Mouse (Mus musculus) common myeloid progenitor, adult 5-6 weeks (primary cell): Measurements from ENCODE around the gene Gm49340. TPM values are rescaled to one million over a fixed set of nuclear protein-coding genes. Genes with fewer than 3 reads are reported as not detected.
"Not testable (repeated sequence)": the region's sequence is repeated elsewhere in the genome, so short reads cannot be mapped to it uniquely, and the experiment has no call there.

Experiments used
- ATAC-seq: replicated peaks from 2 replicates; pipeline ENCODE4 v1.8.0; 2016; ENCODE audit warnings: low read depth, mild to moderate bottlenecking, moderate TSS enrichment, inconsistent platforms; ENCODE audit not compliant: poor library complexity, severe bottlenecking
- total RNA-seq: library from RNA; stranded (forward); fragments of 200-1000, 187-1606 nt; gene quantifications from 2 replicates; pipeline ENCODE4 v1.2.3, GENCODE M21; 2017

Gene Gm49340
- not detected in 2 replicates for total RNA-seq

DNA sequence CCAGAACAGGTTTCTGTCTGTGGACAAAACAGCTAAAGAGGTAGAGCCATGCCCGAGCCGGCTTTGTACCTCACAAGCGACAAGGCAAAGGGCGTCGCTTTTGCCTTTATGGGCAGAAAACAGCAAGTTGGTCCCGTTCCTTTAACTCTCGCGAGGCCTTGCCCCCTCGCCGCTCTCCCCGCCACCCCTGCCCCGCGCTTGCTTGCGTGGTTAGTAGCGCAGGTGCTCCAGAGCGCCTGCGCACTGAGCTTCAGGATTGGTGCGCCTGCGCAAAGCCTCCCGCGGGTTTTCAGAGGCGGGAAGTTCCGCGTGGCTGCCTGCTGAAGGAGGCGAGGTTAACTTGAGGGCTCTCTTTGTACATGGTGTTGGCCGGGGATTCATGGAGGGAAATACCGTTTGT is at the start of gene Gm49340, which contains the start of the genes Aspa and Spata22:
Gene Gm49340, plus strand, starts transcription at position 300 of the 400 bp plus-strand sequence.
Gene Aspa, minus strand, starts transcription at position 155 of the 400 bp plus-strand sequence.
Gene Spata22, plus strand, starts transcription at position 300 of the 400 bp plus-strand sequence.
- ATAC-seq = no peak

DNA sequence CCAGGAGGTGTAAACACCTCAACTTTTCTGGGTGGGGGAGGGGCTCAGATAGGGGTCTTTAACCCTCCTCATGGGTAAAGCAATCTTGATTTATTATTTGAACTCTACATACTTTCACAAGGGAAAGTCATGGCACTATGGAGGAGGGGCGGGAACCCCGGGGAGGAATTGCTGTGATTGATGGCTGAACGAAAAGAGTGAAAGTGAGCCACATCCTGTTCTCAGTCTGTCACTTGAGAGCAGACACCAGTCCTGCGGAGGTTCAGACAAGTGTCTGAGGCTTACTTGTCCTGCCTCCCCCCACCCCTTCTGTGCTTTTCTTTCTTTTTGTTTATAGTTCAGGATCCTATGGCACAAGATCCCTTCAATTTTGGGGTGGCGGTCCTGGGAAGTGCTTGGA is 48.8 kb upstream of the Gm49340 start:
- no peak for ATAC-seq

GRCm38 (mm10) chr11:73281528-73282027 is 48.0 kb upstream of the Gm49340 start:
- peak; percentile 81 for ATAC-seq

- ATAC-seq = no peak
These were observed 46.2 kb upstream of the Gm49340 start for GRCm38 (mm10) chr11:73283369-73283768.

DNA sequence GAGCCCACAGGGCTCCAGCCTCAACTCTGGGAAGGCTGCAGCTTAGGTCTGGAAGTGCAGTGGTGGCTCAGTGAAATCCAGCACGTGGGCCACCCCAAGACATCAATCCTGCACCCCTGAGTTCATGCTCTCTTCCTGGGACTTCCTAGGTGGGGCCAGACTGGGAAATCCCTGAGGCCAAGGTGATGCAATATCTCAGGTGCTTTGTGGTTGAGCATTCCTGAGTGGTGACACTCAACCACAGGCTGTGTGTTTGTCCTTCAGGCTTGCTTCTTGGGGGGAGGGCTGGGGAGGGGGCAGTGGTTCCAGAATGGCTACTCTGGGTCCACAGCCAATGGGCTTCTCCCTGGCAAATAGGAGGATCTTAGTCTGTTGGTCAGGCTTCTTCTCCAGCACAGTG is 45.6 kb upstream of the Gm49340 start:
- no peak for ATAC-seq

DNA sequence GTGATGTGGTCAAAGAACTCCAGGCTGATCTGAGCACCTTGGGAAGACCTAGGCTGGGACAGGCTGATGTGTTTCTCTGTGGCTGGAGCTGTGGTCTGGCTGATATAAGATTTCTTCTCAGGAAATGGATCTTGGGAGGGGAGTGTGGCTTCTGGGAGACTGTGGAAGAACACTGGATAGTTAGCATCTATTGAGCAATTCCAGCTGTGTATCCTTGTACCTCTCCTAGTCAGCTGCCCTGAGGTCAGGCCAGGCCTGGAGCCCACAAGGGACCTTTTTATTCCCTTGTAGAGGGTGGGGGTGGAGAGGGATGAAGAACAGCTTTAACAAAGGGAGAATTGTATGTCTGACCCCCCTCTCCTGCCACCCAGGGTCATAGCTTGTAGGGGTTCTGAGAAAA is 45.2 kb upstream of the Gm49340 start:
- no peak for ATAC-seq

GRCm38 (mm10) chr11:73289621-73290020 is 39.9 kb upstream of the Gm49340 start:
- ATAC-seq = no peak

DNA sequence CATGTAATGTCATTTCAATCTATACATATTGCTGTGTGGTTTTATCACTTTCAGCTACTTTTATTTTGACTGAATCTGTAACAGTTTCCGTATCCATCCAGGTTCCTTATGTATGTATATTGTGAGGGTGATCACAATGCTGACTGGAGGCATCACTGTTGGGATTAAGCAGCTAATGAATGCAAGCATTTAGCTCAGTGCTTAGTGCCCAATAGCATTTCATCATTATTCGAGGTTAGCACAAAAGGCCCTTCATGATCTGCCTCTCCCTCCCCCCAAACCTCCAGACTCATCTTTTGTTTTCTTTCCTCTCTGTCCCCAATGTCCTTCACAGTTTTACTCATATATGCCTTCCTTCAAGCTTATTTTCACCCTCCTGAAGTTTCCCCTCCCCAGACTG is 26.4 kb upstream of the Gm49340 start:
- ATAC-seq = no peak

GRCm38 (mm10) chr11:73315961-73316360 is 13.6 kb upstream of the Gm49340 start:
- no peak for ATAC-seq

DNA sequence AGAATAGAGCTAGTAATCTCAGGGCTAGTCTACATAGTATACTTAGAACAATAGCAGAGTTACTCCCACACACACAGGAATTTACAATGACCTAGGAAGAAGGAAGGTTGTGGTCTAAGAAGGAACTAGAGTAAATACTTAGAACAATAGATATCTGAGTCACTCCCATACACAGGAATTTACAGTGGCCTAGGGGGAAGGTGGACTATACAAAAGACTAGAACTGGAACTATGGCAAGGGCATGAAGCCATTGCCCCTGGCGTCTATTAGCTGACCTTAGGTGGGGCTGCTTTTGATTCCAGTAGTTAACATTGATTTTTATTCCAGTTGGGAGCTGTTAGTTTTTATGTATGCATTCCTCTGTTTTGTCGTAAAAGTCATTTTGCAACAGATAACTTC is 11.0 kb upstream of the Gm49340 start:
- not testable (repeated sequence) for ATAC-seq

DNA sequence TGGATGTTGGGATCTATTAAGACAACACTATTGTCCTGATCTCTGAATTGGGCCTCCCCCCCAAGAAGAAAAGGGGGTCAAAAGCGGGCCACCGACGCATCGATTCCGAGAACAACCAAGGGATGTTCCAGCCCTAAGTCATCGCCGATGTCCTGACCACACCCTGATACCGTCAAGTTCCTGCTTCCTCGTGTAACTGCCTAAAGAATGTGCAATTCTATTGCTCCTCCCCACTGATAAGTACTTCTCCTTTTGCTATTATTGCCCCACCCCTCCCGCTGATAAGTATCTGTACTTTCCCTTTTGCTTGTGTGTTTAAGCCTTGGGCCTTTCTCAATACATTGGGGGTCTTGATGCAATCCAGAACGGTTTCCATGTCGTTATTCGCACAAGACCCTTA is 8.5 kb upstream of the Gm49340 start:
- not testable (repeated sequence) for ATAC-seq

DNA sequence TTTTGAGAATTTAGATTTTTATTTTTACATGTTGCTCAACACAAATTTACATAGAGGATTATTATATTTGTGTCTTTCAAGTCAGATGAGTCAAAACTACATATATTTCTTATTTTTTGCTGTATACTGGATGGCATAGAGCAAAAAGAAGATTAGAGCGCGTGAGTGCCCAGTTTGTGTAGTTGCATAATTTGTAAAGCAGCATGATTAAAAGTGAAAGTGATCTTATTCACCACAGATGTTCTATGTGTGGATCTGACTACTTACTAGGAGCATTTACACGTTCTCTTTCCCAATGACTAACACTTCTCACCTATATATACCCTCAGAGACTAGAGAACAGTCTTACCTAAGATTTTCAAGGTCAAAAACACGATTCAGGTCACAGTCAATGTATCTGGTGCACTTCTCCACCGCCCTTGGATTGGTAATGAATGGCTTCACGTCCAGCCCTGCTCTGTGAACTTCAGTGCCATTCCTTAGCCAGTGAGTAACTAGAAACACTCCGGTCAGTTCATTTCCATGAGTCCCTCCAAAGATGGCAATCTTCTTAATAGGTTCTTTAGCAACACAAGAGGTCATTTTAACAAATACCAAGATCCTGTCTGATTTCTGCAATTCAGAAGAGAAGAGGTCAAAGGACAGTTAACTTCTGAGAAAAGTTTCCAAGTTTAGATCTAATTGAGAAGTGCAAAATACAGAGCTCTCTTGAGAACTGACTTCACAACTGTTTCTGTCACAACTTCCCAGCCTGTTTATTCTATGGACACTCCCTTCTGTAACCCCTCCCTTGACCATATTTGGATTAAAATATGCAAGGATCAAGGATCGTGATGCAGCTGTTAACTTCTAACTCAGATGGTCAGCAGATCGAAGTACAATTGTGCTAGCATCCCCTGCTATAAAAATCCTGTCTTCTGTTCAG is 5.4 kb upstream of the Gm49340 start:
- ATAC-seq = no peak

GRCm38 (mm10) chr11:73326485-73326886 is 3.1 kb upstream of the Gm49340 start:
- ATAC-seq = peak; percentile 58; the same call in 1 of the 2 replicates

GRCm38 (mm10) chr11:73327361-73327760 is 2.2 kb upstream of the Gm49340 start:
- no peak for ATAC-seq

DNA sequence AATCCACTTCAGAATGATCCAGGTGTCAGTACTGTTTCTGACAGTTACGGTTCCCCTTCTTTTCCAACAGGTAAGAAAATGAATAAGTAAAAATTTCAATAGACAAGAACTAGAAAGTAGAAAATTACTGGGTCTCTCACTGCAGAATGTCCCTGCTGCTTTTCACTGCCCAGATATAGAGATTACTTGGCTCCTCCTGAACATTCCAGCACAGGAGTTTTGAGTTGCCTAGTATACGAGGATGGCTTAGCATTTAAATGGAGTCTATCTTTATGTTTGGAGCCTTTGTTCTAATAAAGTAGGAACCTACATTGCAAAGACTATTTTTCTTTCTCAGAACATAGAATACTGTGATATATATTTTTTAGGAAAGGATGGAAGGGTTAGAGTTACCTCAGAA is 3.8 kb downstream of the Gm49340 start:
- no peak for ATAC-seq

GRCm38 (mm10) chr11:73336919-73337318 is 7.4 kb downstream of the Gm49340 start:
- no peak for ATAC-seq

GRCm38 (mm10) chr11:73350483-73350882 is 20.9 kb downstream of the Gm49340 start, which contains the start of gene Olfr20:
Gene Olfr20 (plus strand): TSS chr11:73350783.
- ATAC-seq = no peak

- no peak for ATAC-seq
These were observed 41.4 kb downstream of the Gm49340 start, which contains the start of gene Olfr376 for GRCm38 (mm10) chr11:73370946-73371345. Gene Olfr376 (plus strand): TSS chr11:73371246.

GRCm38 (mm10) chr11:73395374-73395773 is 65.8 kb downstream of the Gm49340 start:
- ATAC-seq = no peak

DNA sequence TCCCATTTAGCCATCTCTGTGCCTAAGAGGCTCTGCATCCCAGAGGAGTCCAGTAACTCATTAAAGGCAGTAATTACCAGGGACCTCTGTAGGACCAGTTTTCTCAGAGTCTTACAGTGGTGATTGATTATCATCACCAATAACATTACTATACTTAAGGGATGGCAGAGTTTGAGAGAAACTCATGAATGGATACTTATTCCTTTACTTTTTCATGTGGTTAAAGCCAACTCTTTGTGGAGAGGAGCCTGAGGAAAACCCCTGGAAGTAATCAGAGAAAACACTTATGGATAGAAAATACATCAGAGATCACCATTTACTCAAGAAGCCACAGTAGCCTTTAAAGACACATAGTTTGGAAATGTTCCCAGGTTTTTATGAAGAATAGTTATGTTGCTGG is 70.0 kb downstream of the Gm49340 start, which contains the start of gene Olfr1:
Gene Olfr1, minus strand, starts transcription at position 101 of the 400 bp plus-strand sequence.
- ATAC-seq = no peak
